Mouse (Mus musculus) natural killer cell, adult 2 months (primary cell): ENCODE data around the gene Mrpl1.

Experiments
- DNase-seq, 2 experiments: peaks; one replicate each; pipeline ENCODE4 v3.0.0; 2022; ENCODE audit warnings: low spot score in 2 of 2

The Mrpl1 gene

DNA sequence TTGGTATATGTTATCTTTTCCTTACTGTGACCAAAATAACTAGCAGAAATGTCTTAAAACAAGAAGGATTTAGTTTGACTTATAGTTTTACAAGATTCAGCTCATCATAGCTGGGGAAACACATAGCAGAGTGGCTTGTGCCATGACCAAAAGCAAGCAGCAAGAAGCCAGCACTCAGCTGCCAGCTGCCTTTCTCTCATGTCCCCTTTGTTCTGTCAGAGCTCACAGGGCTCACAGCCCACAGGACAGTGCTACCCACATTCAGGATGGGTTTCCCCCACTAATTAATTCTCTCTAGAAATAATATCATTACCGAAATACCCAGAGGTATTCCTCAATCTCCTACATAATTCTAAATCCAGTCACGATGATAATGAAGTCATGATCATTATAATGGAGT, 1.8 kb upstream of the Mrpl1 start:
- DNase-seq = no peak

DNA sequence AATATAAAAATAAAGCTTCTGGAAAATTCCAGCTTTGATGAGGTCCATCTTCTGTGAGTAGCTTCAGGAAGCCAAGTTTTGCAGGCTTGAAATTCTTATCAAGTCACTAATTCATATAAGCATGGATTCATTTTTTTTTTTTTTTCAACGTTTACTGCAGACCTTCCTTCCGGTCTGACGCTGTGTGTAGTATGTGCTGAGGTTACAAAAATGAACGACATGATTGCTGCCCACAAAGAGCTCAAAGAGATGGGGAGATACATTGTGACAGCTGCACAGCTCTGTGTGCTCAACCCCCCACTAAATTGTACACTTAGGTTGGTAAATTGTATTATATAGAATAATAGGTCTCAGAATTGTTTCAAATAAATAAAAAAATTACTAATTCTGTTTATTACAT, 750 bp upstream of the Mrpl1 start:
- peak in 1 of 2 experiments; percentile 19 for DNase-seq

DNA sequence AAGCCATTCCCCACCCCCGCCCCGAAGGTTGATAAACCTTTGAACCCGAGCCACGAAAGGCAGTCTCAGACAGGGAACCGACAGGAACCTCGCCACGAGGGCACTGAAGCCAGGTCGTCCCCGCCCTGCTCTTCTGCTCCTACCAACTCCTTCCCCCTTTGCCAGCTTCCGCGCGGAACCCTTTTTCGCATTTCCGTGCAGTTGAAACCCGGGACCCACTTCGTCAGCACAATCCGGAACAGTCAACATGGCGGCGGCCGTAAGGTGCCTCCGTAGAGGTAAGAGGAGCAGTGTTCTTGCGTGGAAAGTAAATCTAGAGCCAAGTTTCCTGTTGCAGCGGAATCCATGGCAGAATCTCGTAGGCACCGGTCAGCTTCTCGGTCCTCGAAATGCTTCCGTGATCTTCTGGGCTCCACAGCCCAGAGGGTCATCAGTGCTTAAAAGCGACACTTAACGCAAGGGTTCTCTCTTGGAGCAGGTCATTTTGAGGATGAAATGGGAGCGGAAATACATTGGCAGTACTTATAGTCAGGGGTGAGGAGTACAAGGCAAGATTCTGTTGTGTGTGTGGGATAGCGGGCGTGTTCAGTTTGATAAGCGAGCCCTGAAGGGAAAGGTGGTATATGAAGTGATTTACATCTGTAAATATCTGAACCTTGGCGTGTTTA, 757 bp downstream of the Mrpl1 start:
- peak; percentile 90 to 94 for DNase-seq

DNA sequence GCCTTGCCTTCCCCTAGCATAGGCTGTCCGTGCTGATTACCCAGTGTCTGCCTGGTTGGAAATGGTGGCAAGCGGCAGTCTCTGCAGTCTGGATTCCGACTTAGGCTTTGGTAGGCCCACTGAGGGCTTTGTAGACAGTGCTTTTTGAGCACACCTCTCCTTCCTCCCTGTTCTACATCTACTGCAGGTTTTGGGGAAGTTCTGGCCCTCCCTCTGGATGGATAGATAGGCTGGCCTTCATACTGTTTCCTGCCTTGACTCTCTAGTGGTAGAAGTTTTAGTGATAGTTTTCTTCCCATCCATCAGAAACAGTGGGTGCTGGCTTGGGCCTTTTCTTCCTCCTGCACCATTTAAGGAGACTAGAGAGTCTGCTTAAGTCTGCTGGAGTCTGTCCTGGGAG, 9.4 kb downstream of the Mrpl1 start:
- DNase-seq = no peak

DNA sequence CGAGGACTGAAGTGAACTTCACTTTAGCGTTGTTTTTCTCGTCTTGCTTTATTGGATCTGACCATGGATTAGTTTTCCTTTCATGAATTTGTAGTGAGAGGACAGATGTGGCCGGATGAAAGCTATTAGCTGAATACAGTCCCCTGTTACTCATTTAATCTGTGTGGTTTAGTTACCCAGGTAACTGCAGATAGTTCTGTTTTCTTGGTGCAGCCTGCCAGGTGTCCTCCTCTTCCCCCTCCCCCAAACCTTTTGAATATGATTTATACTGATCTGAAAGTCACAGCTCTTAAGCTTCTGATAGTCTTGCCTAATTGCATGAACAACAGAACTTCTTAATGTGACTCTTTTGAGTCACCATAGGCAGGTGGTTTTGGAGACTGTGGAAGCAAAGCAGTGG, 10.2 kb downstream of the Mrpl1 start:
- DNase-seq = no peak

DNA sequence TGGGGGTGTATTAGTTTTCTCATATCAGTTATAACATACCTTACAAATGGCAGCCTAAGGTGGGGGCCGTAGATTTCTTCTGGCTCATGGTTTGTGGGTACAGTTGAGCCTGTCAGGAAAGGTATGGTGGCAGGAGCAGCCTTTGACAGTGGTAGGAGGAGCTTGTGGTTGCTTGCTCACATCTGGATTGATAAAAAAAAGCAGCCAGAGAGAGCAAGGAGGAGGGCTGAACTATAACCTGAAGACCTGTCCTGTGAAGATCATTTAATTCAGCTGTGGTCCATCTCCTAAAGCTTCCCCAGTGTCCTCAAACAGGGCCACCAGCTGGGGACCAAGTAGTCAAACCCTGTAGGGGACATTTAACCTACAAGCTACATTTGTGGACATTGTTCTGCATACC, 12.0 kb downstream of the Mrpl1 start:
- no peak for DNase-seq

DNA sequence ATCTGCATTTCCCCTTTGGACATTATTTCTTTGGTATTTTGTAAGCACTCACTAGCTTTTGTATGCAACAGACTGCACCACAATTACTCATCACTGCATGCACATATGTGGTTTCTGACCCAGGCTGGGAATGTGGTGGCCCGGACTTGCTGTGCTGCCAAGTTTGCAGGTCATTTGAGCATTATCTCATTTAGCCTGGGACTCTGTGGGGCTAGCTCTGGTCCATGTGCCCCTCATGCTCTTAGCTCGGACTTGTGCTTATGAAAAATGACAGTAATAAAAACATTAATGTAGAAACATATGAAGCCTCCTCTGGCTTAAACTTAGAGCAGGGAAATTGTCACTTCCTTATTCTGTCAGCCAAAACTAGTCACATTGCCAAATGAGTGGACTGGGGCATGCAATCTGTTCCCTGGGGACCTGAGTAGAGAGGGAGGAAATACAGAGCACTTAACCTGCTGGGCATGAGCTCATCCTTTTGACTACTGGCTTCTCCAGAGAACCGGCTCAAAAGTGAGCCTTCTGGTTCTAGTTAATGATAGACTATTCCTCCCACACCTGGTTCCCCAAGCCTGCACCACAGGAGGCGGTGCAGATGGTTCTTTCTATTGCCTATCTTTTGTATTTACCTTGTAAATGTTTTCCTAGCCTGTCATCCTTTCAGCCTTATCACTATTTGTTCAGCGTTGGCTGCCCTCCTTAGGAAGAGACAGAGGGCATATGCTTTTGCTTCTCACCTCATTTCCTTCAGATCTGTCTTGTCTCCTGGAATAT, 12.7 kb downstream of the Mrpl1 start:
- peak in 1 of 2 experiments; percentile 73 for DNase-seq

DNA sequence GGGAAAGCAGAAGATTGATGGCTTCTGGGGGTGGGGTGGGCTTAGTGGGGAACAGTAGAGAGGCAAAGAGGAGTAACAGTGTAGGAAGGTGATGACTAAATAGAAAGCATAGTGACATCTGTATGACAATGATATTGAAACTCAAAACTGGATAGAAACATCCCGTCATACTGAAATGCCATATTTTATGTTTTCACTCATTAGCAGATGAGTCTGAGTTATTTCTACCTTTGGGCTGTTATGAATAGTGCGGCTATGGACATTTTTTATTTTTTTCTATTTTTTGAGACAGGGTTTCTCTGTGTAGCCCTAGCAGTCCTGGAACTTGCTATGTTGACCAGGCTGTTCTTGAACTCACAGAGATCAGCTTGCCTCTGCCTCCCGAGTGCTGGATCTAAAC, 13.7 kb downstream of the Mrpl1 start:
- DNase-seq = no peak

DNA sequence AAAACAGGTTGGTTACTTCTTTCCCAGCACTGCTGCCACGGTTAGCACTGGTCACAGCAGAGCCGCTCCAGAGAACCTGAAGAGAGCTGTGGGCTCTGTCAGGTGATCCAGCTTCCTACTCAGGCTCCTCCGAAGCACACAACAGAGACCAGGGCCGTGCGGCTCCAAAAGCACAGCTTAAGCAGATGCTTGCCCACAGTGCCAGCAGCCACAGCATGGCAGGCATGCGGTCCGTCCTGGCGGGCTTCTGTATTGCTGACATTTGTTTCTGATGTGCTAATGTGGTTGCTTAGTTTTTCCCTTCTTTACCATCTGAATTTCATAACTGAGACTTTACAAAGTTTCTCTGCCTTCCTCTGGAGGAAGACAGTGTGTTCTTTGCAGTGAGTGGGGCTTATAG, 17.2 kb downstream of the Mrpl1 start:
- DNase-seq = no peak

DNA sequence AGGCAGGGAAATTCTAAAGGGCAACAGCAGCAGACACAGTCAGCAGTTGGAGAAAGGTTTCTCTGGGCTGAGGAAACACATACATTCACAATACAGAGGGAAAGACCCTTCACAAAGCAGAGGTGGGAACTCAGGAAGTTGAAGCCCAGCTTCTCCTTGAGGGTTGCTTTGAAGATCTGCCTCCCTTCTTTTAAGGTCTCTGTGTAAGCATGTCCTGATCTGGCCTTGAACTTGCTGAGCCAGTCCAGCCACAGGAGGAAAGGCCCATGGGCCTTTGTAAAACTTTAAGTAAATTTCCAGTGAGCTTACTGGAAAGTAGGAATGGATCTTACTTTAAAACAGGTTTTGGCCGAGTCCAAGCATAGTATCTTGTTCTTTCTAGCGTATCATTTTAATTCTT, 19.7 kb downstream of the Mrpl1 start:
- no peak for DNase-seq

DNA sequence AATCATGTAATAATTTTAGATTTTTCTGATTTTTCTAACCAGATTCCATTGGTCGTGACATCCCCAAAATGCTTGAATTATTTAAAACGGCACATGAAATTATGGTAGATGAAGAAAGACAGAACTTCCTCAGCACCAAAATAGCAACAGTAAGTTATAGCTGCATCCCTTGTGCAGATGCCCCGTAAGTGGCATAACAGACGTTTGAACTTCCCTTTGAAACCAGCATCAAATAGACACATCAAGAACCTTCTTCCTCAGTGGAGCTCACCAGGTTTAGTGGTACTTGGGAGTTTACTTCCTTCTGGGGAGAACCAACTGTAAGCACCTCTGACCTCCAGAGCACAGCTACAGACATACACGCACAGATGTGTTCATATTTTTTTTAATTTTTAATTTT, 29.5 kb downstream of the Mrpl1 start:
- no peak for DNase-seq

GRCm38 (mm10) chr5:96240856-96241255, 31.6 kb downstream of the Mrpl1 start:
- no peak for DNase-seq

DNA sequence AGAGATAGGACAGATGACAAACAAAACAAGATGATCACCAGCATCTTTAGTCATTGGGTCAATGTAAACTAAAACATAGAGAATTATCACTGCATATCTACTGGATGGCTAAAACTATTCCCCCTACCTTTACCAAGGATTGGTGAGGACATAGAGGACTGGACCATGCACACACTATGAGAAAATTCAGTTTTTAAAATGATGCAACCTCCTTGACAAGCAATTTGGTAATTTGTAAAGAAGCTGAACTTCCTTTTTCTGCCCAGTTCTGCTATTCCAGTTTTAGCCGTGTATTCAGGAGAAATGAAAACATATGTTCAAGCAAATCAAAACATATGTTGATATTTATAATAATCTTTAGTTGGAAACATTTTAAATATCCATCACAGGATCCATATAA, 35.2 kb downstream of the Mrpl1 start:
- no peak for DNase-seq

DNA sequence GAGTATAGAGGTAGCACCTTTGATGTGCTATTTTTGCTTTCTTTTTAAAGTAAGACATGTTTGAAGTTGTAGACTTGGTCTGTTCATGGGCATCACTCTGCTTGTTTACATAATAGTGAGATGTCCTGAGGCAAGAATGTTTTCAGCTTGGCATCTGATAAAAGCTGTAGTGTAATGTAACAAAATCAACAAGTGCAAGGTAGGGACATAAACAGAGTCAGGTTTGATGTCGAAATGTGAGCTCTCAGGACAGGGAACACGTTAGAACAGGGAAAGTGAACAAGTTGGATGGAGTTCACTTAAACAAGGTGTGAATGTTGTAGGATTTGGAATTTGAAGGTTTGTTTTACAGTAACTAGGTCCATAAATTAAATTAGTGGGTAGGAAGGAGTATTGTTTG, 44.7 kb downstream of the Mrpl1 start:
- DNase-seq = no peak

- no peak for DNase-seq
These were observed 45.9 kb downstream of the Mrpl1 start for GRCm38 (mm10) chr5:96255166-96255565.

GRCm38 (mm10) chr5:96258210-96258609, 48.9 kb downstream of the Mrpl1 start:
- DNase-seq = no peak

DNA sequence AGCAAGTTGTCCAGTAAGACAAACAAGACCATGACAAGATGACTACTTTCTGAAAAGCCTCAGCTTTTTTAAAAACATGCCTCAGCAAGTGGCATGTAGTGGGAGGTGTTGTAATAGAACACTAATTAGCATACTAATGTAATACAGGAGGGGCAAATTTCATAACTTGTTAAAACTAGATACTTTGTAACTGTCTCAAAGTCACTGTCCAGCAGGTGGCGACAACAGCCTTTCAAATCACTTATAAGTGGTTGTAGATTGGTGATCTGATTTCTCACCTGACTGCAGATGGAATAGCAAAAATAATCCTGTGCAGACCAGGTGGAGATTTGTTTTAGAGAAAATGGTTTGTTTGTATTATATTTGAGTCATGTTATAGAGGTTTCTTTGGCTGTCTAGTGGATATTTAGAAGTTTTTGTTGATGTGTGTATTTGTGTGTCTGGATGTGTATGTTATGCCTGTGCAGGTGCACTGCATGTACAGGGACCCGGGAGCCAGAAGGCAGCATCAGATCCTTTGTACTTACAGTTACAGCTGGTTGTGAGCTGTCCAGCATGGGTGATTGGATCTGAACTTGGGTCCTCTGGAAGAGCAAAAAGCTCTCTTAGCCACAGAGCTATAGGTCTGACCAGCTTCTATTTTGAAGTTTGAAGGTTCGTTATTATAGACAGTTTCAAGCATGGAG, 57.9 kb downstream of the Mrpl1 start:
- DNase-seq = peak in 1 of 2 experiments; percentile 43

- DNase-seq = no peak
These were observed 61.8 kb downstream of the Mrpl1 start for GRCm38 (mm10) chr5:96271070-96271469.

DNA sequence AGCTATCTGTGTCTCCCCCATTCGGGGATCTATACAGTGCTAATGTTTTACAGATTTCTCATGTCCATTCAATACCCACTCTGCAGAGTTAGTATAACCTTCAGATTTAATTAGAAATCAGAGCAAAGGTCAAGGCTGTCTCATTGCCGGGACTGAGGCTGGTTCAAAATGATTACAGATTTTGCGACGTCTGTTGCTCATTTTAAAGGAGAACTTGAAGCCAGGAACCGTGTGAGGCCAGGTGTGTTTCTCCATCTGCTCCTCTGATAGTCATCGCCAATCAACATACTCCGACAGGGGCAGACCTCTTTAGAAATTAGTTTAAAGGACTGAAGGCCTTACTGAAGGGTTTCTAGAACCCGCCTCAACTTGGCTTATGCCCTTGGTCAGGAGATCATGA, 96.5 kb downstream of the Mrpl1 start:
- DNase-seq = no peak

DNA sequence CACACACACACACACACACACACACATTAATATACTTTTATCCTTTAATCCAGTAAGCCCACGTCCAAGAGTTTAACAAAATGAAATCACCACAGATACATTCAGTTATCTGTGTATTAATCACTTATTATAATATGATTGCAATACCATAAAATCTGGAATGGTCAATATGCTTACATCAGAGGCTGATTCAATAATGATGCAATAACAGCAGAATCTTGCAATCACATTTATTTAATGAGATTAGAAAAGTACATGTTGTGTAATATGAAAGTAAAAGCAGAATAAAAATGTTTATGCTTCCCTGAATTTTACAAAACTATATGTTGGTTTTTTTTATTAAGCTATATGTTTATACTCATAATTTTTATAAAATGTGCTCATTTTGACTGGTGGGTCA, 97.0 kb downstream of the Mrpl1 start:
- DNase-seq = no peak

GRCm38 (mm10) chr5:96306826-96307225, 97.5 kb downstream of the Mrpl1 start:
- DNase-seq = no peak

GRCm38 (mm10) chr5:96308086-96308485, 98.8 kb downstream of the Mrpl1 start:
- DNase-seq = no peak

DNA sequence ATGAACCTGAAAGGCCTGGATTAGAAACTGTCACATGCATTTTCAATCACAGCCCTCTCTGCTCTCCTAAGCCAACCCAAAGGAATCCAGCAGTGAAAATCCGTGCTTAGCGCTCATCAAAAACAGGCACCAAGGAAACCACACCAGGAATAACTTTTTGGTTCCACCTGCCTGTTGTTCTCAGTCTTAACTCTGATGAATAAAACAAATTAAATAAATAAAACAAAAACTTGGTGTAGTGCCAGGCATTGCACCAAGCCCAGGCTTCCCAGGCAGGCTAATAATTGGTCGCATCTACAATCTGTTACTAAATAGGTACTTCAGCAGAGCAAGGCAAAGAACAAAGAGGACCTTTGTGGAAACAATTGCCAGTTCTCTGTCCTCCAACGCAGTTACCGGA, 99.4 kb downstream of the Mrpl1 start:
- DNase-seq = no peak
